ENCODE assay signal across 8 mouse cellular contexts in genomic region chr5:108268127-108269062, GRCm38 (mm10). TPM values are rescaled to one million over a fixed set of nuclear protein-coding genes. Genes with fewer than 3 reads are reported as not detected.
DNase-seq lines count a peak whose midpoint lies in the region; ATAC-seq lines count a peak whose summit lies in the region.

TSS of gene Dr1 (plus strand) at chr5:108268897.

- peak; percentile 99 for ATAC-seq in hindbrain, embryonic 13.5 days (ENCODE audit: low FRiP score)

- peak within 1 kb of the TSS; percentile 97 for H3K9ac ChIP-seq in hindbrain, embryonic 13.5 days

- peak within 1 kb of the TSS; percentile 65 for H3K4me3 ChIP-seq in hindbrain, embryonic 13.5 days

- peaks cover 4% of the 10 kb centered on the region; the same call in 1 of the 2 replicates for H3K36me3 ChIP-seq in hindbrain, embryonic 13.5 days

- 6% methylated on average over 47 of the region's 55 CpGs for WGBS in hindbrain, embryonic 13.5 days

- H3K9me3 ChIP-seq in hindbrain, embryonic 13.5 days: no peaks in the 10 kb centered on the region

- peak within 1 kb of the TSS; percentile 95 for H3K4me2 ChIP-seq in hindbrain, embryonic 13.5 days

- peak within 1 kb of the TSS; percentile 94 for H3K27ac ChIP-seq in hindbrain, embryonic 13.5 days

- DNase-seq in R1 (ENCODE audit: low read depth, low spot score): peak; percentile 91
- DNase-seq in cerebellum, postnatal 14 days: peak; percentile 89 to 90
- peak; percentile 57 to 70 for DNase-seq in frontal cortex, postnatal 14 days (ENCODE audit: low spot score in 2 of 2)
- DNase-seq in left cerebral cortex, adult 11 months (ENCODE audit: low spot score): peak; percentile 59
- DNase-seq in lung, postnatal 4 days: peak; percentile 90 to 93
- peak; percentile 91 for DNase-seq in right cerebral cortex, adult 18-20 months
- DNase-seq in urinary bladder, postnatal 14 days (ENCODE audit: low spot score): peak; percentile 86

- H3K4me1 ChIP-seq in hindbrain, embryonic 13.5 days (replicated peaks): peaks cover 39% of the 10 kb centered on the region

- no peaks in the 10 kb centered on the region for H3K27me3 ChIP-seq in hindbrain, embryonic 13.5 days

RNA-seq across cellular contexts. Expression of gene Dr1, which starts in this region (rescaled TPM):
- polyA plus RNA-seq in hindbrain, embryonic 13.5 days (2015; fragmentation: Nextera tagmentation; extraction: Ambion mirVana): 40.5 and 41.8 TPM in 2 replicates

Comparison
In these comparisons a context has a peak if more than half of its experiments do, and no peak if none do; other contexts are left out.
1. Peak in every context shown above with its lines: DNase-seq, ATAC-seq, H3K4me3 ChIP-seq and H3K27ac ChIP-seq.